Mouse (Mus musculus) spleen, postnatal 4 days (tissue): ENCODE results near the gene Duox1.

ENCODE experiments used
- DNase-seq, 2 experiments: peaks; one replicate each; pipeline ENCODE4 v3.0.0; 2022; ENCODE audit warnings: low spot score in 2 of 2

Duox1 gene

GRCm38 (mm10) chr2:122354191-122354929, 38.9 kb downstream of the Duox1 start:
- peak in 1 of 2 experiments; percentile 51 for DNase-seq

GRCm38 (mm10) chr2:122355389-122355788, 39.9 kb downstream of the Duox1 start:
- DNase-seq = no peak

GRCm38 (mm10) chr2:122356187-122356586, 40.7 kb downstream of the Duox1 start:
- peak in 1 of 2 experiments; percentile 56 for DNase-seq

DNA sequence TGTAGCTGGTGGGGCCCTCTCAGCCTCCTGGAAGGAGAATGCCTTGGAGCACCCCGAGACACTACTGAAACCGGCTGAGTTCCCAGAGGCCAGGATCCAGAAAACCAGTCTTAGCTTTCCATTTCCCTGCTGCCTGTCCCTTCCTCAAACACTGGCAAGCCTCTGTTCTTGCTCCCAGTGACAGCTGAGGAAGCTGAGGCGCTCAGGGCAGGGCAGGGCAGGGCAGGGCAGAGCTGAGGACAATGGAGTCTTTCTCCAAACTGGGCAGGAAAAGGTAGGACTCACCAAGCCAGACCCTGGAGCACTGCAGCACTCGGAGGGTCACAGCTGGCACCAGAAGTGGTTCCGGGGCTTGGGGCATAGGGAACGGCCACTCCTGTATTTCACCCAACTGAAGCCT, 44.8 kb downstream of the Duox1 start:
- peak in 1 of 2 experiments; percentile 51 for DNase-seq

DNA sequence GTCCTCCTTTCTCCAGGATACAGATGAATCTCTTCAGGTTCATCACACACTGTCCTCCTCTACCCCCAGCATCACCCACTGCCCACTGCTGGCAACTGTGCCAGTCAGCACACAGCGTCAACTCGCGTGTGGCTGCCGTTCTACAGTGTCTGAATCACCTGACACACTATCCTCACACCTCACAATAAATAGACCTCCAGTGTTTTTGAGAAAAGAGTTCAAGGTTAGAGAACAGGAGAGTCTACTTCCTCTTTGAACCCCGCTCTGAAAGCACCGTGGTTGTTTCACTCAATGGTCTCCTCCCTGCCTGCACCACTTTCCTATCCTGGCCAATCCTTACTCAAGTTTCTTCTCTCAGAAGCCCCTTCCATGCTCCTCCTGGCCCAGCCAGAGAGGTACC, 45.7 kb downstream of the Duox1 start:
- DNase-seq = peak in 1 of 2 experiments; percentile 55

DNA sequence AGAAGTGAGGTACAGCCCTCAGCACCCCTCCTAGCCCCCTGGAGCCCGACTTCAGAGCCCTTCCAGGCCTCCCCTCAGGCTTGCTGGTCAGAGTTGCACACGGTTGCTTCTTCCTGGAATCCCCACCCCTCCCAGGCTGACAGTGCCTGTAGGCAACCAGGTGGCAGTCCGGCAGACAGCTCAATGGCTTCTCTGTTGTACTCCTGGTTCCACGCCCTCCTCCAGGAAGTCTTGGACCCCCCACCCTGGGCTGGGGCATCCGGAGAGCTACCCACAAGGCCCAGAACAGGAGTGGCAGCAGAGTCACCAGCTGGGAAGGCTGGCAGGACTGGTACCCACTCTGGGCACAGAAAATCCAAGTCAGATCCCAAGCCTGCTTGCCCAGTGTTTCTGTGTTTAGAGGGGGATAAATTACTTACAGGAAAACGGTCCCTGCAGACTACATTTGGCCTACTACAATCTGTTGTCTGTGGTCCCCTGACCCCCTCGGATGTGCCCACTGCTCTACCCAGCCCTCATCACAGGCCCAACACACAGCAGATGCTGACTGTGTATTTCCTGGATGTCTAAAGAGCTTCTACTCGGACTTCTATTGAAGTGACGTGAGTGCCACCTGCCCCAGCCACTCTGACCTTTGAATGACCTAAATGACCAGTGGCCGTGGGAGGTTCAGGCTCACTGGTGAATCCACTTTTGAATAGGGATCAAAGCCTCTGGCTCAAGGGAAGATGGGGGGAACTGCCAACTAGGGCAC, 46.6 kb downstream of the Duox1 start:
- peak in 1 of 2 experiments; percentile 59 for DNase-seq

- peak in 1 of 2 experiments; percentile 55 for DNase-seq
Measured at GRCm38 (mm10) chr2:122362622-122363523, 47.4 kb downstream of the Duox1 start.

- DNase-seq = no peak
Measured at GRCm38 (mm10) chr2:122364352-122364944, 49.0 kb downstream of the Duox1 start.

DNA sequence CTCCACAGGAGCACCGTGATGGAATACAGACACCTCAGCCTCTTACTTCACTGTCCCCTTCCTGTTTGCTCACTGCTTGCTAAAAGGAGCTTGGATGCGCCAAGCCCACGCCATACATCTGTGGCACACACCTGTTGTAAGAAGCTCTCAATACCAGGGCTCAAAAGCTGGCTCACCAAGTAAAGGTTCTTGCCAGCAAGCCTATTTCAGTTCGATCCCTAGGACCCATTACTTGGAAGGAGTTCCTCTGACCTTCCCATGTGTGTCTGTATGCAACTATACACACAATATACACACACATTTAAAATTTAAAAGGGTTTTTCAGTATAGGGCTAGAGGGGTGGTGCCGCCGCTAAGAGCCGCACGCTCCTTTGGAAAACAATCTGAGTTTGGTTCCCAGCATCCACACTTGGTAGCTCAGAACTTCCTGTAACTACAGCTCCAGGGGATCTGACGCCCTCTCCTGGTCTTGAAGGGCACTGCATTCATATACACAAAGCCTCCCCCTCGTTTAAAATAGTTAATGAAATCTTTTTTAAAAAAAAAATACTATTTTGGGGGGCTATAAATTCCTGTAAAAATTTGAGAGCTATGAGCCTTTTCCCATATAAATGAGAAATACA, 49.9 kb downstream of the Duox1 start:
- DNase-seq = no peak

- peak in 1 of 2 experiments; percentile 61 for DNase-seq
Measured at GRCm38 (mm10) chr2:122366039-122366438, 50.6 kb downstream of the Duox1 start.

- peak in 1 of 2 experiments; percentile 60 for DNase-seq
Measured at GRCm38 (mm10) chr2:122366706-122367105, 51.2 kb downstream of the Duox1 start.

GRCm38 (mm10) chr2:122367181-122367580, 51.7 kb downstream of the Duox1 start:
- peak in 1 of 2 experiments; percentile 60 for DNase-seq

- peak in 1 of 2 experiments; percentile 60 for DNase-seq
Measured at GRCm38 (mm10) chr2:122367701-122368080, 52.2 kb downstream of the Duox1 start.

- peak in 1 of 2 experiments; percentile 81 for DNase-seq
Measured at GRCm38 (mm10) chr2:122368081-122368971, 52.9 kb downstream of the Duox1 start.

DNA sequence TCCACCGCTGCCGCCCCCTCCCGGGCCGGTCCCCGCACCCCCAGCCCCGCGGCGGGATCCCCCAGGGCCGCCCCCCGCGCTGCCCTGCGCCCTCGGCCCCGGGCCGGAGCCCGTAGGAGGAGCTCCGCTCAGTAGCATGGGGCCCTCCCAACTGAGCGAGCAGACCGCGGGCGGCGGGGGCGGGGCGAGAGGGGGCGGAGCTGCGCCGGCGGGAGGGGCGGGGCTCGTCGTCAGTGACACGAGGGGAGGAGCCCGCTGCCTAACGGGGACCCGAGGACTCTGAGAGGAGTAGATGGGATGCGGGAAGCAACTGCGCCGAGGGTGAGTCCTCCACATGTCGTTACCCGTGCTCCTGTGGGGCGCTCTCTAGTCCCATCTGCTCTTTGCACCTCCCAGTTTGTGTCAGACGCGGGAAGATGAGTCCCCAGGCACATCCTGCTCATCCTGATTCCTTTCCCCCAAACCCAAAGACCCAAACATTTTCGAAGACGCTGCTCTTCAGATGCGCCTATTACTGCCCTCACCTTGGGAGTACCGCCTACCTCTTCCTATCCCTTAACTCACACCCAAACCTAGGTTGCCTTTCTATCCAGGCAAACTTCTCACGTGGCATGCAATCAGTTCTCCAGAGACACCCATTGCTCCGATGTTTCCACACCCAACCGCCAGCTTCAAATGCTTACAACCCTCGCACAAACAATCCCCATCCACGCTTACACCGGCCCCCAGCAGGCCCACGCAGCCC, 53.7 kb downstream of the Duox1 start, which contains the start of gene Shf:
Gene Shf (minus strand): TSS at position 168 of the 745 bp plus-strand sequence.
- peak; percentile 92 to 97 for DNase-seq

- peak in 1 of 2 experiments; percentile 50 for DNase-seq
Measured at GRCm38 (mm10) chr2:122370101-122370750, 54.8 kb downstream of the Duox1 start.

- DNase-seq = no peak
Measured at GRCm38 (mm10) chr2:122372067-122372466, 56.6 kb downstream of the Duox1 start.

DNA sequence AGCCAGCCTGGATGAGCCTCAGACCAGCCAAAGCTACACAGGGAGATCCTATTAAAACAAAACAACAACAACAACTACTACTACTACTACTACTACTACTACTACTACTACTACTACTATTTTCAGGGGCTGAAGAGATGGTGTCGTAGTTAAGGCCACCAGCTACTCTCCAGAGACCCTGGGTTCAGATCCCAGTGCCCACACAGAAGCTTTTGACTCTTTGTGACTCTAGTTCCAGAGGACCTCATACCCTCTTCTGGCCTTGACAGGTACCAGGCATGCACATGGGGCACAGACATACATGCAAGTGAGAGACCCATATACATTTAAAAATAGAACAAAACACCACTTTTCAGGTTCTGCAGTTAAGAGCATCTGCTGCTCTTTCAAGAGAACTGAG, 57.1 kb downstream of the Duox1 start:
- no peak for DNase-seq

DNA sequence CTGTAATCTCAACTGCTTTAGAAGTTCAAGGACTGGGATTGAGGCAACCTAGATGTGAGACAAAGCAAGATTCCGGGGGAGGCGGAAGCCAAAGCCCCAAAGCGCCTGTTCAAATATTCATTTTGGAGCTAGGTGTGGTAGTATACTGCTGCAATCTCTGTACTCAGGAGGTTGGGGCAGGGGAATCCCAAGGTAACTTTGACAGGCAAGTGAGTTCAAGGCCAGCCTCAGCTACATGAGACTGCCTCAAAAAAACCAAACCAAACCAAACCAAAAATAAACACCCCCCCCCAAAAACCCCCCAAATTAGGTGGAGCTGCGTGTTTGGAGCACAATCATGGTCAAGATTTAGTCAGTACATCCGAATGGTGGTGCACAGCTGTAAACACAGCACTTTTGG, 58.5 kb downstream of the Duox1 start:
- peak in 1 of 2 experiments; percentile 55 for DNase-seq
